Mouse (Mus musculus): ENCODE data around the gene Nsun2.

- TF ChIP-seq CTCF (IDR thresholded peaks at IDR 0.05; ENCODE audit: low read depth) (no peak), EP300 (IDR thresholded peaks at IDR 0.05; ENCODE audit: low read depth) (no peak)
These were observed 3.4 kb upstream of the Nsun2 start for GRCm38 (mm10) chr13:69530156-69530555.
